Mouse (Mus musculus): ENCODE data around the gene Tnpo1.

DNA sequence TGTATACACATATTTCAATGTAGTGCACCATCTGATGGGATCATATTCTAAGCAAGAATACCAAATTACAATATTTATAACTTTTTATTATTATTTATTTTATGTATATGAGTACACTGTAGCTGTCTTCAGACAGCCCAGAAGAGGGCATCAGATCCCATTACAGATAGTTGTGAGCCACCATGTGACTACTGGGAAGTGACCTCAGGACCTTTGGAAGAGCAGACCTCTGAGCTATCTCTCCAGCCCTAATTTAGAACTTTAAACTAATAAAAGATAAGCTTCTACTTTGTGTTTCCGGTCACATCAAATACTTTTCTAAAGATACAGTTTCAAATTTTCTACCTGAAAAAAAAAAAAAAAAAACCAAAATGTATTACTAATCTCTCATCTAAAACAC, 117.1 kb downstream of the Tnpo1 start:
- TF ChIP-seq POLR2A (IDR thresholded peaks at IDR 0.05; ENCODE audit: insufficient read length, low read depth) (no peak), E2F4 (IDR thresholded peaks at IDR 0.05; ENCODE audit: insufficient read depth) (no peak), MYOG (IDR thresholded peaks at IDR 0.05; ENCODE audit: control insufficient read depth in 1 of 3, insufficient read depth in 1 of 3, insufficient read length in 2 of 3, low read depth in 2 of 3) (no peak), POLR2AphosphoS2 (IDR thresholded peaks at IDR 0.05; ENCODE audit: insufficient read length, low read depth) (no peak)

Measured in myocyte (in vitro differentiated cells).